Mouse (Mus musculus) induced T-regulatory cell, adult 2 months (primary cell): ENCODE data around the gene Crnkl1.

Source experiments
- DNase-seq: peaks from one replicate; pipeline ENCODE4 v3.0.0-alpha.2; 2012; ENCODE audit warnings: low read depth

Crnkl1 gene

DNA sequence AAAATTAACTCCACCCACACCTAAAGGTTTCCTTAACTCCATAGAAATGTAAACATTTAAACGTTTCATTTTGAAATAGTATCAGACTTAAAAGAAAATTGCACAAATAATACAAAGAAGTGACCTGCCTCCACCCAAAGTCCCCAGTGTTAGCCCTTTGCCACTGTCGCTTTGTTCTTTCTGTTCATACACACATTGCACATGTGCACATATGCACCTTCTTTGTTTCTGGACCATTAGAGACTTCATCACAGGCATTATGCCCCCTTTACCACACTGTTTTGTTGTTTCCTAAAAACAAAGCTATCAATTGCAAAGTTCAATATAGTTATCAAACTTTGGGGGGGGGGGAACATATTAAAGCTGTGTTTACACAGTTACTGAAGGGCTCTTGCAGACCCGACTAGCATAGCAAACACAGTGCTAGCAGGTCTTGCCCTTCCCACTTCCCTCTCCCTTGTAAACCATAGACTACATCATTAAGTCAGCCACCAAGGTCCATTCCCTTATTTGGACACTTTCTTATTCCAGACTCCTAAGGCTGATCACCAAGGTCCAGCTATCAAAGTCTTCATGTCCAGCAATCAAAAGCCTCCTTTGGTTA lies 59.8 kb downstream of the Crnkl1 start:
- no peak for DNase-seq

DNA sequence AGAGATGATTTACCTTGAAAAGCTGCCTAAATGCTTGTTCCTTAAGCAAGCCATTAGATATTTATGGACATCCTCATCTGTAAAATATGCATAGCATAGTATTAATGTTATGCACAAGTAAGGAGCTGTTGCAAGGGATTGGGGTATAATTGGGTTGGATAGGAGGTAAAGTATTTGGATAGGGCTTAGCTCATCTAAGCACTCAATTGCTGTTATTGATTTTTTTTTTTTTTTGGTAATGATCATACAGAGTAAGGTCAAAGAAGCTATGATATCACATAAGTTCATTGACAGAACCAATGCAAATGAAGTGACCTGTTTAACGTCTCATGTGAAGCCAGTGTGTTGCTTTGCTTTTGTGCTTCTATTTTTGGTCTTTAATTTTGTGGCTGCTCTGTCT lies 60.9 kb downstream of the Crnkl1 start:
- DNase-seq: no peak

DNA sequence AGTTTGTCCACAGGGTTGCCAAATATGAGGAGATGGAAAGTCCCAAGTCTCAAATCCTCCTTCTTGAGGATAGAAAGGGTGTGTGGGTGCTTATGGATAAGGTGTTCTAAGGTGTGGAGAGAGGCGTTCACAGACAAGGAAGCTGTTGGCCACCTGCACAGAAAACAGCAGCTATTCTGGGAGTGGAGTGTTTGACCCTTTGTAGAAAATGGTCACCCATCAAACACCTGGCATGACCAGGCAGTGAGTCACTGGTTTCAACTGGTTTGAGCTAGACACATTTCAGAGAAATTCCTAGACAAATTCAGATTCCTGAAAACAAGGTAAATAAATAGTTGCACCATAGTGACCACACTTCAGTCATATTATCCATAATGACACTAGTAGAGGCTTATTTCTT lies 62.7 kb downstream of the Crnkl1 start:
- no peak for DNase-seq

DNA sequence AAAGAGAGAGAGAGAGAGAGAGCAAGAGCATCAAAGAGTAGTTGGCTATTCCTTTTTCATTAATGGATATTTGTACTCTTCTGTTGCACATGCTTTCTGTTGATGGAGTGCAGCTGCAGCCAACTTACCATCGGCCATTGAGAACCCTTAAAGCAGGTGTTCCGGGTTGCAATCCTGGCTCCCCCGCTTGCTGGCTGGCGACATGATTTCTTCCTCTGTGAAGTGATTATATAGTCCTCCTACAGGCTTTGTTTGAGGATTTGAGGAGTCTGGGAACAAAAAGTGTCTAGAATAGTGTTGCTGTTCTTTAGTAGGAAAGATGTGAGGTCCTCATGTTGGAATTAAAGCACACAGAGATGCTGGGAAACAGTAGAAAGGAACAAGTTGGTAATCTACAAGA lies 63.5 kb downstream of the Crnkl1 start:
- DNase-seq: no peak
